Mouse (Mus musculus) liver, postnatal 0 days (tissue): ENCODE measurements at regions not wholly inside any gene's neighbourhood (a gene's known extent, or its start where the extent isn't known, plus 50 kb on each side); places are given as distances from the start of the nearest gene placed in this dataset.

Experiments used
- ATAC-seq: fragments of 200-750 bp; cut with Nextera tagmentation; 2 replicates; pipeline ENCODE4 v1.8.0; 2017; ENCODE audit warnings: mild to moderate bottlenecking, moderate library complexity
- DNase-seq: peaks from one replicate; pipeline ENCODE4 v3.0.0-alpha.2; 2016
- H3K27ac ChIP-seq: fragments of 300-500 bp; sonication (generic); 2 replicates; pipeline ENCODE4 v1.5.1; 2014; ENCODE audit warnings: antibody characterized with exemption, moderate library complexity, mild to moderate bottlenecking, low read depth
- H3K27me3 ChIP-seq: fragments of 300-500 bp; sonication (generic); 2 replicates; pipeline ENCODE4 v1.6.1; 2014; ENCODE audit warnings: low read length, control low read depth, mixed read lengths; ENCODE audit not compliant: insufficient read depth
- H3K36me3 ChIP-seq: fragments of 300-500 bp; sonication (generic); replicated peaks from 2 replicates; pipeline ENCODE4 v1.6.1; 2014; ENCODE audit warnings: mild to moderate bottlenecking, control low read depth, low read length, moderate library complexity, mixed read lengths; ENCODE audit not compliant: insufficient read depth
- H3K4me1 ChIP-seq: fragments of 300-500 bp; sonication (generic); 2 replicates; pipeline ENCODE4 v1.6.1; 2014; ENCODE audit warnings: antibody characterized with exemption, mild to moderate bottlenecking, control low read depth; ENCODE audit not compliant: insufficient read depth
- H3K4me2 ChIP-seq: fragments of 300-500 bp; sonication (generic); 2 replicates; pipeline ENCODE4 v1.6.1; 2014; ENCODE audit warnings: low read depth, mild to moderate bottlenecking, low read length, moderate library complexity, mixed read lengths
- H3K4me3 ChIP-seq: fragments of 300-500 bp; sonication (generic); 2 replicates; pipeline ENCODE4 v1.5.1; 2014; ENCODE audit warnings: low read depth, low read length
- H3K9ac ChIP-seq: fragments of 300-500 bp; sonication (generic); replicated peaks from 2 replicates; pipeline ENCODE4 v1.6.1; 2014; ENCODE audit warnings: mild to moderate bottlenecking, moderate library complexity
- H3K9me3 ChIP-seq: fragments of 300-500 bp; sonication (generic); 2 replicates; pipeline ENCODE4 v1.6.1; 2016; ENCODE audit warnings: mild to moderate bottlenecking, control low read depth, low read length, mixed read lengths
- CTCF ChIP-seq: sonication (generic); IDR thresholded peaks from 2 replicates; pipeline ENCODE4 v1.5.1; 2016; ENCODE audit warnings: antibody characterized with exemption, low read depth
- EP300 ChIP-seq: IDR thresholded peaks from 2 replicates; pipeline ENCODE4 v1.6.1; 2016; ENCODE audit warnings: antibody characterized with exemption, low read depth, mild to moderate bottlenecking
- WGBS: fragments of 180-500 bp; shearing (Covaris S2); extraction: QIAGEN DNeasy Blood & Tissue Kit; methylation state at CpG from one replicate; pipeline ENCODE4 v1.1.7; 2014; ENCODE audit not compliant: insufficient replicate concordance; 5-methylcytosine and 5-hydroxymethylcytosine counted together

- Histone ChIP-seq H3K4me1 (no peaks in the 10 kb centered on the region), H3K9ac (no peak overlapping the region), H3K9me3 (no peaks in the 10 kb centered on the region), H3K27ac (no peak overlapping the region), H3K27me3 (no peaks in the 10 kb centered on the region), H3K4me2 (no peak overlapping the region), H3K36me3 (no peaks in the 10 kb centered on the region), H3K4me3 (no peak overlapping the region)
- WGBS, result 46% methylated on average over 7 of the region's 7 CpGs
- no peak for DNase-seq
- ATAC-seq, result no peak
- no peak for TF ChIP-seq CTCF
- TF ChIP-seq EP300, result no peak
Measured at GRCm38 (mm10) chr6:94962411-94963087, 154.5 kb upstream of the Kbtbd8 start.

- Histone ChIP-seq H3K4me3 (no peak overlapping the region), H3K27me3 (no peaks in the 10 kb centered on the region), H3K27ac (no peak overlapping the region), H3K9me3 (no peaks in the 10 kb centered on the region), H3K9ac (no peak overlapping the region), H3K4me2 (no peak overlapping the region), H3K4me1 (no peaks in the 10 kb centered on the region), H3K36me3 (no peaks in the 10 kb centered on the region)
- ATAC-seq, result no peak
- DNase-seq, result no peak
- WGBS, result 27% methylated on average over 1 of the region's 1 CpGs
- no peak for TF ChIP-seq EP300
- TF ChIP-seq CTCF, result no peak
Measured at GRCm38 (mm10) chr6:94961821-94962220, 155.2 kb upstream of the Kbtbd8 start.

GRCm38 (mm10) chr6:94957990-94958389 is 159.1 kb upstream of the Kbtbd8 start:
- Histone ChIP-seq H3K4me1 (no peaks in the 10 kb centered on the region), H3K4me2 (no peak overlapping the region), H3K27me3 (no peaks in the 10 kb centered on the region), H3K4me3 (no peak overlapping the region), H3K9me3 (no peaks in the 10 kb centered on the region; the same call in 1 of the 2 replicates), H3K27ac (no peak overlapping the region), H3K36me3 (no peaks in the 10 kb centered on the region), H3K9ac (no peak overlapping the region)
- TF ChIP-seq CTCF (no peak), EP300 (no peak)
- WGBS, result 70% methylated on average over 6 of the region's 6 CpGs
- DNase-seq (no peak), ATAC-seq (no peak)

GRCm38 (mm10) chr6:94957172-94957668 is 159.8 kb upstream of the Kbtbd8 start:
- WGBS, result 48% methylated on average over 6 of the region's 6 CpGs
- Histone ChIP-seq H3K4me1 (no peaks in the 10 kb centered on the region), H3K9ac (no peak overlapping the region)

GRCm38 (mm10) chr6:94954580-94954979 is 162.5 kb upstream of the Kbtbd8 start:
- H3K9ac ChIP-seq, result no peak overlapping the region
- DNase-seq (no peak), ATAC-seq (peak; percentile 78)
- no peaks in the 10 kb centered on the region for H3K36me3 ChIP-seq
- no peaks in the 10 kb centered on the region for H3K27me3 ChIP-seq
- no peaks in the 10 kb centered on the region; the same call in 1 of the 2 replicates for H3K9me3 ChIP-seq
- TF ChIP-seq EP300 (peak; percentile 92), CTCF (no peak)
- no peak overlapping the region for H3K4me2 ChIP-seq
- no peaks in the 10 kb centered on the region for H3K4me1 ChIP-seq
- 48% methylated on average over 2 of the region's 2 CpGs for WGBS
- no peak overlapping the region for H3K27ac ChIP-seq
- no peak overlapping the region for H3K4me3 ChIP-seq

More at GRCm38 (mm10) chr6:94957172-94957668, 159.8 kb upstream of the Kbtbd8 start:
- TF ChIP-seq CTCF, result no peak
- no peak for TF ChIP-seq EP300
- Histone ChIP-seq H3K9me3 (no peaks in the 10 kb centered on the region; the same call in 1 of the 2 replicates), H3K36me3 (no peaks in the 10 kb centered on the region), H3K27me3 (no peaks in the 10 kb centered on the region), H3K27ac (no peak overlapping the region), H3K4me2 (no peak overlapping the region), H3K4me3 (no peak overlapping the region)
- ATAC-seq (no peak), DNase-seq (no peak)

GRCm38 (mm10) chr6:94953658-94954057 is 163.4 kb upstream of the Kbtbd8 start:
- Histone ChIP-seq H3K27me3 (no peaks in the 10 kb centered on the region), H3K4me3 (no peak overlapping the region), H3K27ac (no peak overlapping the region), H3K9ac (no peak overlapping the region), H3K4me2 (no peak overlapping the region), H3K4me1 (no peaks in the 10 kb centered on the region), H3K36me3 (no peaks in the 10 kb centered on the region), H3K9me3 (no peaks in the 10 kb centered on the region; the same call in 1 of the 2 replicates)
- ATAC-seq (no peak), DNase-seq (no peak)
- 72% methylated on average over 4 of the region's 4 CpGs for WGBS
- no peak for TF ChIP-seq EP300
- TF ChIP-seq CTCF, result peak; percentile 24; the same call in 1 of the 2 replicates
